Mouse (Mus musculus): ENCODE results near the gene Esyt1.

GRCm38 (mm10) chr10:128538340-128538870 lies 12.7 kb upstream of the Esyt1 start:
- no peak for TF ChIP-seq CTCF (IDR thresholded peaks at IDR 0.05; ENCODE audit: control insufficient read depth, insufficient read depth, low read length)
- TF ChIP-seq POLR2A (IDR thresholded peaks at IDR 0.05; ENCODE audit: borderline replicate concordance, control insufficient read depth, low read depth, low read length) = no peak

Data from bone marrow, adult 2 months (tissue).